Mouse (Mus musculus): ENCODE measurements around the gene Kcnj4. TPM values are rescaled to one million over a fixed set of nuclear protein-coding genes. Genes with fewer than 3 reads are reported as not detected.
"Not testable (repeated sequence)": the region's sequence is repeated elsewhere in the genome, so short reads cannot be mapped to it uniquely, and the experiment has no call there.

The Kcnj4 gene
- polyA plus RNA-seq, 1 experiment from 2014 or later = 0.43 TPM

GRCm38 (mm10) chr15:79471095-79471494 lies 33.9 kb downstream of the Kcnj4 start:
- 51% methylated on average over 10 of the region's 10 CpGs for WGBS
- H3K36me3 ChIP-seq (ENCODE audit: control insufficient read depth, insufficient read depth) = no peaks in the 10 kb centered on the region
- no peak overlapping the region for H3K9ac ChIP-seq (replicated peaks; ENCODE audit: low read depth, low read length)
- H3K4me3 ChIP-seq (replicated peaks; ENCODE audit: low read length) = no peak overlapping the region; the same call in 1 of the 2 replicates
- H3K4me2 ChIP-seq (ENCODE audit: low read length) = peak overlapping the region; percentile 42
- no peaks in the 10 kb centered on the region for H3K27me3 ChIP-seq (replicated peaks; ENCODE audit: control insufficient read depth, insufficient read depth, low read length)
- peaks cover 20% of the 10 kb centered on the region for H3K4me1 ChIP-seq (replicated peaks; ENCODE audit: control insufficient read depth, insufficient read depth, low read length)
- H3K9me3 ChIP-seq (ENCODE audit: control insufficient read depth, low read length) = no peaks in the 10 kb centered on the region
- no peak for ATAC-seq
- H3K27ac ChIP-seq (ENCODE audit: low read length) = no peak overlapping the region

- Histone ChIP-seq H3K9ac (replicated peaks; ENCODE audit: low read depth, low read length) (no peak overlapping the region; the same call in 1 of the 2 replicates), H3K4me1 (replicated peaks; ENCODE audit: control insufficient read depth, insufficient read depth, low read length) (peaks cover 20% of the 10 kb centered on the region), H3K27me3 (replicated peaks; ENCODE audit: control insufficient read depth, insufficient read depth, low read length) (no peaks in the 10 kb centered on the region), H3K36me3 (ENCODE audit: control insufficient read depth, insufficient read depth) (no peaks in the 10 kb centered on the region), H3K27ac (ENCODE audit: low read length) (no peak overlapping the region), H3K4me2 (ENCODE audit: low read length) (peak overlapping the region; percentile 42), H3K4me3 (replicated peaks; ENCODE audit: low read length) (peak overlapping the region; percentile 26), H3K9me3 (ENCODE audit: control insufficient read depth, low read length) (no peaks in the 10 kb centered on the region)
- 33% methylated on average over 17 of the region's 17 CpGs for WGBS
- no peak for ATAC-seq
Measured at GRCm38 (mm10) chr15:79470583-79470982, 34.5 kb downstream of the Kcnj4 start.

- Histone ChIP-seq H3K9ac (replicated peaks; ENCODE audit: low read depth, low read length) (no peak overlapping the region), H3K4me3 (replicated peaks; ENCODE audit: low read length) (no peak overlapping the region), H3K4me2 (ENCODE audit: low read length) (no peak overlapping the region), H3K4me1 (replicated peaks; ENCODE audit: control insufficient read depth, insufficient read depth, low read length) (peaks cover 20% of the 10 kb centered on the region), H3K9me3 (ENCODE audit: control insufficient read depth, low read length) (no peaks in the 10 kb centered on the region), H3K36me3 (ENCODE audit: control insufficient read depth, insufficient read depth) (no peaks in the 10 kb centered on the region), H3K27me3 (replicated peaks; ENCODE audit: control insufficient read depth, insufficient read depth, low read length) (no peaks in the 10 kb centered on the region), H3K27ac (ENCODE audit: low read length) (no peak overlapping the region)
- no peak for ATAC-seq
- WGBS = 72% methylated on average over 5 of the region's 5 CpGs
Measured at GRCm38 (mm10) chr15:79469577-79469976, 35.5 kb downstream of the Kcnj4 start.

- H3K9me3 ChIP-seq (ENCODE audit: control insufficient read depth, low read length) = no peaks in the 10 kb centered on the region
- no peak overlapping the region for H3K4me3 ChIP-seq (replicated peaks; ENCODE audit: low read length)
- H3K4me1 ChIP-seq (replicated peaks; ENCODE audit: control insufficient read depth, insufficient read depth, low read length) = peaks cover 18% of the 10 kb centered on the region
- H3K36me3 ChIP-seq (ENCODE audit: control insufficient read depth, insufficient read depth) = no peaks in the 10 kb centered on the region
- no peak overlapping the region for H3K4me2 ChIP-seq (ENCODE audit: low read length)
- H3K27me3 ChIP-seq (replicated peaks; ENCODE audit: control insufficient read depth, insufficient read depth, low read length) = no peaks in the 10 kb centered on the region
- 5% methylated on average over 18 of the region's 18 CpGs for WGBS
- no peak overlapping the region for H3K9ac ChIP-seq (replicated peaks; ENCODE audit: low read depth, low read length)
- H3K27ac ChIP-seq (ENCODE audit: low read length) = no peak overlapping the region
- peak; percentile 89 for ATAC-seq
Measured at GRCm38 (mm10) chr15:79466601-79467286, 38.3 kb downstream of the Kcnj4 start.

- no peak overlapping the region for H3K4me3 ChIP-seq (replicated peaks; ENCODE audit: low read length)
- no peak overlapping the region for H3K9ac ChIP-seq (replicated peaks; ENCODE audit: low read depth, low read length)
- WGBS = 82% methylated on average over 6 of the region's 6 CpGs
- no peak for ATAC-seq
- H3K4me1 ChIP-seq (replicated peaks; ENCODE audit: control insufficient read depth, insufficient read depth, low read length) = peaks cover 7% of the 10 kb centered on the region
- H3K27ac ChIP-seq (ENCODE audit: low read length) = no peak overlapping the region
- H3K27me3 ChIP-seq (replicated peaks; ENCODE audit: control insufficient read depth, insufficient read depth, low read length) = peaks cover 4% of the 10 kb centered on the region; the same call in 1 of the 2 replicates
- no peaks in the 10 kb centered on the region for H3K9me3 ChIP-seq (ENCODE audit: control insufficient read depth, low read length)
- no peaks in the 10 kb centered on the region for H3K36me3 ChIP-seq (ENCODE audit: control insufficient read depth, insufficient read depth)
- no peak overlapping the region for H3K4me2 ChIP-seq (ENCODE audit: low read length)
Measured at GRCm38 (mm10) chr15:79456546-79456945, 48.5 kb downstream of the Kcnj4 start.

- not testable (repeated sequence) for H3K9ac ChIP-seq (replicated peaks; ENCODE audit: low read depth, low read length); H3K4me1 ChIP-seq (replicated peaks; ENCODE audit: control insufficient read depth, insufficient read depth, low read length); H3K27me3 ChIP-seq (replicated peaks; ENCODE audit: control insufficient read depth, insufficient read depth, low read length); H3K4me2 ChIP-seq (ENCODE audit: low read length); H3K27ac ChIP-seq (ENCODE audit: low read length); ATAC-seq; H3K9me3 ChIP-seq (ENCODE audit: control insufficient read depth, low read length); H3K4me3 ChIP-seq (replicated peaks; ENCODE audit: low read length); H3K36me3 ChIP-seq (ENCODE audit: control insufficient read depth, insufficient read depth)
- 51% methylated on average over 6 of the region's 6 CpGs for WGBS
Measured at GRCm38 (mm10) chr15:79456104-79456503, 48.9 kb downstream of the Kcnj4 start.

- Histone ChIP-seq H3K9ac (replicated peaks; ENCODE audit: low read depth, low read length) (peak within 1 kb of the TSS; percentile 46; the same call in 1 of the 2 replicates), H3K4me2 (ENCODE audit: low read length) (peak within 1 kb of the TSS; percentile 67), H3K4me3 (replicated peaks; ENCODE audit: low read length) (peak within 1 kb of the TSS; percentile 40), H3K27ac (ENCODE audit: low read length) (no peak within 1 kb of the TSS), H3K27me3 (replicated peaks; ENCODE audit: control insufficient read depth, insufficient read depth, low read length) (no peaks in the 10 kb centered on the region), H3K9me3 (ENCODE audit: control insufficient read depth, low read length) (no peaks in the 10 kb centered on the region), H3K4me1 (replicated peaks; ENCODE audit: control insufficient read depth, insufficient read depth, low read length) (peaks cover 7% of the 10 kb centered on the region), H3K36me3 (ENCODE audit: control insufficient read depth, insufficient read depth) (no peaks in the 10 kb centered on the region)
- peak; percentile 66 for ATAC-seq
- 2% methylated on average over 24 of the region's 24 CpGs for WGBS
Measured at GRCm38 (mm10) chr15:79455106-79455810, 49.8 kb downstream of the Kcnj4 start, which contains the start of gene Csnk1e. Gene Csnk1e, minus strand, starts transcription at chr15:79455566.

- no peaks in the 10 kb centered on the region for H3K36me3 ChIP-seq (ENCODE audit: control insufficient read depth, insufficient read depth)
- no peak overlapping the region for H3K4me2 ChIP-seq (ENCODE audit: low read length)
- H3K27ac ChIP-seq (ENCODE audit: low read length) = no peak overlapping the region
- H3K4me1 ChIP-seq (replicated peaks; ENCODE audit: control insufficient read depth, insufficient read depth, low read length) = peaks cover 7% of the 10 kb centered on the region
- WGBS = 90% methylated on average over 4 of the region's 4 CpGs
- no peak overlapping the region for H3K9ac ChIP-seq (replicated peaks; ENCODE audit: low read depth, low read length)
- H3K27me3 ChIP-seq (replicated peaks; ENCODE audit: control insufficient read depth, insufficient read depth, low read length) = no peaks in the 10 kb centered on the region
- no peak overlapping the region for H3K4me3 ChIP-seq (replicated peaks; ENCODE audit: low read length)
- H3K9me3 ChIP-seq (ENCODE audit: control insufficient read depth, low read length) = no peaks in the 10 kb centered on the region
- no peak for ATAC-seq
Measured at GRCm38 (mm10) chr15:79453831-79454230, 51.2 kb downstream of the Kcnj4 start.

- Histone ChIP-seq H3K27me3 (replicated peaks; ENCODE audit: control insufficient read depth, insufficient read depth, low read length) (no peaks in the 10 kb centered on the region), H3K9me3 (ENCODE audit: control insufficient read depth, low read length) (no peaks in the 10 kb centered on the region), H3K4me3 (replicated peaks; ENCODE audit: low read length) (no peak overlapping the region), H3K4me2 (ENCODE audit: low read length) (no peak overlapping the region), H3K9ac (replicated peaks; ENCODE audit: low read depth, low read length) (no peak overlapping the region), H3K36me3 (ENCODE audit: control insufficient read depth, insufficient read depth) (no peaks in the 10 kb centered on the region), H3K27ac (ENCODE audit: low read length) (no peak overlapping the region), H3K4me1 (replicated peaks; ENCODE audit: control insufficient read depth, insufficient read depth, low read length) (no peaks in the 10 kb centered on the region)
- no peak for ATAC-seq
- 79% methylated on average over 3 of the region's 3 CpGs for WGBS
Measured at GRCm38 (mm10) chr15:79448041-79448440, 57.0 kb downstream of the Kcnj4 start.

All from forebrain, embryonic 16.5 days (tissue).